Mouse (Mus musculus) right cerebral cortex, postnatal 14 days (tissue): Measurements from ENCODE around the gene Mprip.
"Not testable (repeated sequence)": the region's sequence is repeated elsewhere in the genome, so short reads cannot be mapped to it uniquely, and the experiment has no call there.

Experiments
- DNase-seq: peaks from one replicate; pipeline ENCODE4 v3.0.0; 2022

Gene Mprip

GRCm38 (mm10) chr11:59661005-59661404, at the start of gene Mprip:
TSS of gene Mprip (plus strand) at chr11:59661305.
- DNase-seq, result no peak

GRCm38 (mm10) chr11:59611646-59612045, 49.5 kb upstream of the Mprip start:
- DNase-seq, result no peak

GRCm38 (mm10) chr11:59614120-59614519, 47.0 kb upstream of the Mprip start:
- DNase-seq, result peak; percentile 34

GRCm38 (mm10) chr11:59616986-59617385, 44.1 kb upstream of the Mprip start:
- DNase-seq, result not testable (repeated sequence)

- no peak for DNase-seq
Measured at GRCm38 (mm10) chr11:59622214-59622613, 38.9 kb upstream of the Mprip start.

DNA sequence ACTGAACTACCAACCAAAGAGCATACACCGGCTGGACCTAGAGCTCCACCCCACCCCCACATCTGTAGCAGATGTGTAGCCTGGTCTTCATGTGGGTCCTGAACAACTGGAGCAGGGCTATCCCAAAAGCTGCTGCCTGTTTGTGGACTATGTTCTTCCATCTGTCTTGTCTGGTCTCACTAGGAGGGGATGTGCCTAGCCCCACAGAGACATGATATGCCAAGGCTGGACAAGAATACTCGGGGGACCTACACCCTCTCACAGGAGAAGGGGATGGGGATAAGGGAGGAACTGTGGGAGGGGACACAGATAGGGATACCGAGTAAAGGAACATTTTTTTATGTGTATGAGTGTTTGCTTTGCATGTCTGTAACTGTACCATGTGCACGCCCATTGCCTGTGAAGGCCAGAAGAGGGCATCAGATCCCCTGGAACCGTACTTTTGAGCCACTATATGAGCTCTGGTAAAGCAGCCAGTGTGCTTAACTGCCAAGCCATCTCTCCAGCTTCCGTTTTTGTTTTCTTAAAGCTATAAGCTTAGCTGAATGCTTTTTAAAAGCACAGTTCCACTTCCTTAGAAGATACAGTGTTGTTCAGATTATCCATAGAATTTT, 37.0 kb upstream of the Mprip start:
- peak; percentile 47 for DNase-seq

DNA sequence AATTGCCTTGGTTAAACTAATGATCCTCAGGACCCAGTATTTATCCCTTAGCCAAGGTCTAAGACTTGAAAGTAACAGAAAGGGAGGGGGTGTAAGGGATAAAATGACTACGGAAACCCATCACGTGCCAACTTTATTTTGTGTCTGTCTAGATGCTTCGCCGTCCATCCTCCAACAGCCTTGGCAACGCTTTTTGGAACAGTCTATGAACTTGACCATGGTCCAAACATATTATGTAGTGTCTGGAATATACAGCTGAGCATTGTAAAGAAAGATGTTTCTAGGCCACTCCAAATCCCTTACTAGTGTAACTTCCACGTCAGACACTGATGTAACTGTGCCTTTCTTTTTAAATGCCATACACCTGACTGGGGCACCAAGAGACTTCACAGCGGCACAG, 34.9 kb upstream of the Mprip start:
- no peak for DNase-seq

DNA sequence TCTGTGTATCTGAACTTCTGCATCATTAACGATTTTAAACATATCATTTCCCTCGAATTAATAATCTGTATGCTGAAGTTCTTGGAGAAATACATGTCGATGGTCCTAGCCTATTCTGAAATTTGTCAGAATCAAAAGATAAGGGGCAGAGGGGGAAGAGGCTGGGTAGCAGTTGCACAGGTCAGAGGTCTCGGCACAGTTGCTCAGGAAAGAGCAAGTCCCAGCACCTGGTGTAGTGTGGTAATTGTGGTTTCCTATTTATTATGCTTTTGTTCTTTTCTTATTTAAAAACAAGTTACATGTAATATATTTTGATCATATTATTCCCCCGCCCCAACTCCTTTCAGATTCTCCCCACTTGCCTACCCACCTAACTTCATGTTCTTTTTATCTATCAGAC, 32.9 kb upstream of the Mprip start:
- no peak for DNase-seq

DNA sequence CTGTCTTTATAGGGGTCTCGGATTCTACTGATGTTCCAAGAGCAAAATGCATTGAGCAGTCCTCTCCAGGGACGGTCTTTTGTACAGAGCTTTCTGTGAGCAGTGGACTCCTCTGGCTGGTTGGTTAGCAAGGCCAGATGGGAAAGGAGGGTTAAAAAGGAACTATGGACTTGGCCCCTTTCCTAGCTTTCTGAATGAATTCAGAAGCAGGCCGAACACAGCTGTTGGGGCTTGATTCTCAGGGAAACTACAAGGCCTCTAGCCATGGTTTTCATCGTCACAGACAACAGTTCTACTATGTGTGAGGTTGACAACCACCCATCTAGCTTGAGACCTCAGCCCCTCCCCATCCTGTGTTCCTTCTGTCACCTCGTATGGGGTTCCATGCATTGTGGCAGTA, 31.2 kb upstream of the Mprip start:
- no peak for DNase-seq

DNA sequence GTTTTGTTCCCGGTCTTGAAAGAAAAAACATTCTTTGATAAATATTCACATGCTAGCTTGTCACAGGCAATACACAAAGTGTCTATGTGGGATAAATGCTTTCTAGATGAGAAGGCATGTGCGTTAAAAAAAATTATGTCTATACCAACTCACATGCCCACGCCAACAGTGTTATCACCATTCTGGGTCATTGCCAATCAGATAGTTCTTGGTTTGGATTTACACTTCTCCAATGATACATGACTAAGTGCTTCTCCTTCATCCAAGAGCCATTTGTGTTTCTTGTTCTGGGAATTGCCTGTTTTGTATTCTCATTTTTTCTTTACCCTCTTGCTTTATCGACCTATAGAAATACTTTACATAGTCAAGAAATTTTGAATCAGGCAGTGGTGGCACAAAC, 29.1 kb upstream of the Mprip start:
- DNase-seq, result no peak

- DNase-seq, result peak; percentile 38
Measured at GRCm38 (mm10) chr11:59633037-59633436, 28.1 kb upstream of the Mprip start.

- no peak for DNase-seq
Measured at GRCm38 (mm10) chr11:59634001-59634660, 27.0 kb upstream of the Mprip start.

DNA sequence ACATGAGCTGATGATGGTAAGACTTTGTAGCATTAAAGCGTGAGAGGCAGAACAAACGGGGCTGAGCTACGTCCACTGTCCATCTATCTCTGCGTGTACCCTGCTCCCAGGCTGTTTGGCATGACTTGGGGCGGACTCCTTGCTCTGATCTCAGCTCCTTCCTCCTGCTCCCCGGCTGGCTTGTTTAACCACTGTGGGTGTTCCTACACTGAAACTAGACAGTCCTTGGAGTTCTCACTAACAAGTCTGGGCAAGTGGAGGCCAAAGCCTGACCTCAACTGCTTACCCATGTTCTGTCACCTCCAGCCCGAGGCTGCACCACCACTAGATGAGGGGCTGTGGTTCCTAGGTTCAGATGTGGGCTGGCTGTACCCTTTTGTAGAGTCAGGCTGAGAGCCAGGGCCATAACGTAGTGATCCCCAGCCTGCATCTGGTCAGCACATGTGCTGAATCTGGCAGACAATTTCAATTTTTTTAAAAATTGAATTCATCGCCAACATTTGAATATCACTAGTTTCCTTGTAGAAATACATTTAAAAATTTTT, 25.8 kb upstream of the Mprip start:
- DNase-seq, result no peak

GRCm38 (mm10) chr11:59635821-59636694, 25.0 kb upstream of the Mprip start:
- DNase-seq, result no peak

GRCm38 (mm10) chr11:59636695-59637414, 24.2 kb upstream of the Mprip start:
- no peak for DNase-seq

GRCm38 (mm10) chr11:59639957-59640643, 21.0 kb upstream of the Mprip start:
- no peak for DNase-seq

DNA sequence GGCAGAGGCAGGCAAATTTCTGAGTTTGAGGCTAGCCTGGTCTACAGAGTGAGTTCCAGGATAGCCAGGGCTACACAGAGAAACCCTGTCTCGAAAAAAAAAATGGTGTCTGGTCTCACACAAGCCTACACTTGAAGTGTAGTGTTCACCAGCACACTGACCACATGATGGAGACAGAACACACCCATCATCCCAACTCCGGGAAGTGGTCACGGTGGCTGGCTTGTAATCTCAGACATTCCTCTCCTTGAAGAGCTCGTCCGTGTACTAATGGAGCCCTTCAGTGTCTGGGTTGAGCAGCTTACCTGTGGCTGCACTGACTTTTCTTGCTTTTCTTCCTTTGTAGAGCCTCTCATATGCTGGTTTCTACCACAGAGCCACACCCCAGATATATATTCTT, 19.9 kb upstream of the Mprip start:
- no peak for DNase-seq

- no peak for DNase-seq
Measured at GRCm38 (mm10) chr11:59642420-59642819, 18.7 kb upstream of the Mprip start.

- no peak for DNase-seq
Measured at GRCm38 (mm10) chr11:59645036-59645435, 16.1 kb upstream of the Mprip start.

- no peak for DNase-seq
Measured at GRCm38 (mm10) chr11:59649058-59649457, 12.0 kb upstream of the Mprip start.

- DNase-seq, result no peak
Measured at GRCm38 (mm10) chr11:59653003-59653402, 8.1 kb upstream of the Mprip start.

GRCm38 (mm10) chr11:59653547-59653946, 7.6 kb upstream of the Mprip start:
- DNase-seq, result no peak
